Mouse (Mus musculus) splenic B cell, adult 2 months (primary cell): ENCODE measurements around the gene Dcaf15.

Experiments used
- DNase-seq: peaks from one replicate; pipeline ENCODE4 v3.0.0-alpha.2; 2011; ENCODE audit warnings: low read depth, low spot score
- H3K27me3 ChIP-seq: 2 replicates; pipeline ENCODE4 v1.6.1; 2012; ENCODE audit warnings: mild to moderate bottlenecking, low read length, moderate library complexity, mixed read lengths; ENCODE audit not compliant: control insufficient read depth, poor library complexity, insufficient read depth, severe bottlenecking
- H3K36me3 ChIP-seq: 2 replicates; pipeline ENCODE4 v1.6.1; 2012; ENCODE audit warnings: mild to moderate bottlenecking, low read length, moderate library complexity, mixed read lengths; ENCODE audit not compliant: control insufficient read depth, poor library complexity, insufficient read depth, severe bottlenecking

Gene Dcaf15

DNA sequence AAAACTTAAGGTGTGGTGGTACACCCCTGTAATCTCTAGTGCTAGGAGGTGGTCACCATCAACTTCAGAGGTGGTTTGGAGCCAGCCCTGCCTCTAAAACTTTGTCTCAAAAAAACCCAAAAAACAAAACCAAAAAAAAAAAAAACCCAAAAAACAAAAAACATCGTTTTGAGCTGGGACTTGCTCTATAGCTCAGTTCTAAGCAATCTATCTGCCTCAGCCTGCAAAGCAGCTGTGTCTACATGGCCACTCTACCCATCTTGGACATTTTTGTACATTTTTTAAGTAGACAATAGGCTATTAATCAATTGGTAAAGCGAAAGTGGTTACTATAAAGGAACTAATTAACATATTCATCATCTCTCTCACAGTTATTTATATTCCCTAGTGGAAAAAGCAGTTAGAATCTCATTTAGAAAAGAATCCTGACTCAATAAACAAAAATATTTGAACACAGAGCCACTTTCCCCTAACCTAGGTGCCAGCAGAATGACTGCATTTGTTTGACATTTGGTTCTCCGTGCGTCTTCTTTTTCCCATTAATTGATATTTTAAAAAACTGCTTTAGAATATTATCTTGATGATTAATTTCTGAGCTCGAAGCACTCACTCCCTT, 39.0 kb downstream of the Dcaf15 start:
- no peaks in the 10 kb centered on the region for H3K36me3 ChIP-seq
- no peaks in the 10 kb centered on the region for H3K27me3 ChIP-seq
- DNase-seq, result no peak

DNA sequence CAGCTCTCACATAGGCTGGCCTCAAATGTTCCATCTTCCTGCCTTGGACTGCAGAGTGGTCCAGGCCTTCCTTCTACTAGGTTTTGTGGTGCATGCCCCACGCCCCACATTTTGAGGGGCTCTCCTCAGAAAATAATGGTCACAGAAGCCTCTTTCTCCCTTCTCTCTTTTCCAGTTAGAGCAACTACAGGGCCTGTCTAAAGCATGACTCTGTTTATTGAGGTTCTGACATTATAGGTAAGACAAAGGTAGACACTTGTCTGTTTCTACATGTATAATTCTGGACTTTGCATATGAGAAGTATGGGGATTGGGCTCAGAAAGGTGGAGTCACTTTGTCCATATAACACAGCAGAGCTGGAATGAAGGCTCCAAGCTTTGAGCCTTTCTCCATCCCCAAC, 39.5 kb downstream of the Dcaf15 start, which contains the start of gene Gm10643:
TSS of gene Gm10643 (minus strand) at position 101 of the 400 bp plus-strand sequence.
- Histone ChIP-seq H3K36me3 (no peaks in the 10 kb centered on the region), H3K27me3 (no peaks in the 10 kb centered on the region)
- no peak for DNase-seq

DNA sequence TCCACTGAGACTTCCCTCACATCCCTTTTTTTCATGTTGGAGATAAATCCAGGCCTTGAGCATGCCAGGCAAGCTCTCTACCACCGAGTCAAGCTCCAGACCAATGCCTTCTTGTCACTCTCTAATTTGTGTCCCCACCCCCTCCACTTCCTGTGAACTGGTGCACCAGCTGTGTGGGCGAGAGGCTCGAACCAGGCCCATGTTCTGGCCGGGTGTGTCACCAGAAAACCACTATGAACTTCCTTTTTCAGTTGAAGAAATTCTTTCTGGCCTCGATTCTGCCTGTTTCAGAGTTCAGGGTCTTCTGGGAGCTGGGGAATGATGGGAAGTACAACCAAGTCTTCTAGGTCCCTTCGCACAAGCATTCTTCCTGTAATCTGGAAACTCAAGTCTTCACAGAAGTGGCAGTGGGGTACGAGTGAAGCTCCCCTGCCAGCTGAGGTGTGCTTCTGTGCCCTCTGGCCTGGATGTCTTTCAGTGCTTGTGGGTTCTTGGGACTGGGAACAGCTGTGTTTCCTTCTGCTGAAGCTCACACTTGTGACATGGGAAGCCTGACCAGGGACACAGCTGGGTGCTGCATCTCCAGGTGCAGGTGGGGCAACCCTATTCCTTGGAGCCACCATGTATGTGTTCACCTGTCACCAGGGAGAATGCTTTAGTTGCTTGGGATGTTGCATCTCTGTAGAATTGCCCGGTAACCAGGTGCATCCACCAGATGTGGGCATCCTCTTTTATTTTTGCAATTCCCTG, 40.5 kb downstream of the Dcaf15 start:
- peak; percentile 77 for DNase-seq
- Histone ChIP-seq H3K36me3 (no peaks in the 10 kb centered on the region), H3K27me3 (no peaks in the 10 kb centered on the region)

DNA sequence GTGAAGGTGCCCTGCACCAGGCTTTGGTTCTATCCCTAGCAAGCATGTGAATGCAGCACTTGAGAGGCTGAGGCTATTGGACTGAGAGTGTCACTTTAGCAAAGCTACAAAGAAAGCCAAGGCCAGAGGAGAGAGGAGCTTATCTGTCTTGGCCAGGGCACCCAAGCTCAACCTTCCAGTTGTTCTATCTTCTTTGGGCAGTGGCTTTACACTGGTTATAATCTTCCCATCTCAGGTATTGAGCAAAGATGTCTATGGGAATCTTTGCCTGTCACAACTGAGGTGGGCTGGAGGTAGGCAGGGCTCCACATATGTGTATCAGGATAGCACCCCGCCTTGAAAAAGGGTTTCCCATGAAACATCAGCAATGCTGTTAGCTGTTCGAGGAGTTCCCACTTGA, 44.3 kb downstream of the Dcaf15 start:
- Histone ChIP-seq H3K27me3 (no peaks in the 10 kb centered on the region), H3K36me3 (no peaks in the 10 kb centered on the region)
- no peak for DNase-seq

DNA sequence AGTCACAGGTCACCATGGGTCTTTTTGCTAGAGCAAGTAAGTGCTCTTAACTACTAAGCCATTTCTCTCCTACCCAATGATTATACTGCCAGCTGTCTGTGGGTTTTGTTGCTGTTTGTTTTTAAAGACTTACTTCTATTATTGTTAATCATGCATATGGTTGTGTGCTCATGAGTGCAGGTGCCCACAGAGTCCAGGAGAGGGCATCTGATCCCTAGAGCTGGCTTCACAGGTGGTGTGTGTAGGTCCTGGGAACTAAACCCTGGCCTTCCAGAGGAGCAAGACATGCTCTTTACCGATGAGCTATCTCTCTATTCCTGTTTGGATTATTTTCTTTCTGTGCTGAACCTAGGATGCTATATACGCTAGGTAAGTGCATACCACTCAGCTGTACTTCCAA, 45.3 kb downstream of the Dcaf15 start:
- Histone ChIP-seq H3K27me3 (no peaks in the 10 kb centered on the region), H3K36me3 (no peaks in the 10 kb centered on the region)
- DNase-seq, result no peak

DNA sequence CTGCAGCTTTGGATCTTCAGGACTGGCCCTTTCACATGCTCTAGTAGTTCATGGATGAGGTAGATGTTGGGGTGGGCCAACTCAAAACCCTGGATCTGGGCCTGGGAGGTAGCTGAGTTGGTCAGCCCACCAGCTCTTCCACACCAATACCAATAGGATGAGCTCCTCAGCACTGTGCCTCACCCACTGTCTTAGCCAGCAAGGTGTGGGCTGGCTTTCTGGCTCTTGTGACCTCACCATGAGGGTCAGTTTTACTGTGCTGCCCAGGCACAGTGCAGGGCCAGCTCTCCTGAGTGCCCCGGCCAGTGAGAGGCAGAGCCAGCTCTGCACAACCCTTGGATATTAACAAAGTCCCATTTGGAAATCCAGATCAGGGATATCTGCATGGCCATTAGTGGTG, 46.7 kb downstream of the Dcaf15 start:
- DNase-seq, result no peak
- H3K36me3 ChIP-seq, result no peaks in the 10 kb centered on the region

DNA sequence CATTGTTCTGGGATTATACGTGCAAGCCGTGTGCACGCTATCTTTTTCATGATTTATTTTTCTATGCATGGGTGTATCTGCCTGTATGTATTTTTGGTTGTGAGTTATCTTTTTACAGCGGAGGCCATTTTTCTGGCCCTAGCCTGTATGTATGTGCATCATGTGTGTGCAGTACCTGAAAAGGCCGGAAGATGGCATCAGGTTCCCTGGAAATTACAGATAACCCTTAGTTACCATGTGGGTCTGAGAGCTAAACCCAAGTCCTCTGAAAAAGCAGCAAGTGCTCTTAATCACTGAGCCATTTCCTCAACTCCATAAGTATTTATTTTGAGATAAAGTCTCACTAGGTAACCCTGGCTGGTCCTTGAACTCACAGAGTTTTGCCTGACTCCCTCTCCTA, 51.3 kb downstream of the Dcaf15 start:
- no peak for DNase-seq
- H3K36me3 ChIP-seq, result no peaks in the 10 kb centered on the region
- no peaks in the 10 kb centered on the region for H3K27me3 ChIP-seq

More for the DNA sequence above, 46.7 kb downstream of the Dcaf15 start:
- H3K27me3 ChIP-seq, result no peaks in the 10 kb centered on the region

DNA sequence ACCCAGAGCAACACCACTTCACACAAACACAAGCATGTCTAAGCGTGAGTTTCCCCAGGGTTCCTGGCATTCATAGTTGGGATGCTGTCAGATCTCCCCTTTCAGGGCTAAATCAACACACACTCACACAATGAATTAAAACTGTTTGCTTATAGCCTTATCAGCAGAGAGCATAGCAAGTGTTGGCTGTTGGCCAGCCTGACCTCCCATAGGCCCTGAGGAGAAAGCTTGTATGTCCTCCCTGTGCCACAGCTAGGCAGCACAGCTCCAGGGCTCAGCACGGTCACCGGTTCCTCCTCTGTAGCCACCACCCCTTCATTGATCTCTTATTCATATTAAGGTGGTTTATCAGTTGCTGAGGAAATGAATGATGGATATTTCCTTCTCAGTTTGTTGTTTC, 51.8 kb downstream of the Dcaf15 start:
- Histone ChIP-seq H3K36me3 (no peaks in the 10 kb centered on the region), H3K27me3 (no peaks in the 10 kb centered on the region)
- DNase-seq, result no peak

DNA sequence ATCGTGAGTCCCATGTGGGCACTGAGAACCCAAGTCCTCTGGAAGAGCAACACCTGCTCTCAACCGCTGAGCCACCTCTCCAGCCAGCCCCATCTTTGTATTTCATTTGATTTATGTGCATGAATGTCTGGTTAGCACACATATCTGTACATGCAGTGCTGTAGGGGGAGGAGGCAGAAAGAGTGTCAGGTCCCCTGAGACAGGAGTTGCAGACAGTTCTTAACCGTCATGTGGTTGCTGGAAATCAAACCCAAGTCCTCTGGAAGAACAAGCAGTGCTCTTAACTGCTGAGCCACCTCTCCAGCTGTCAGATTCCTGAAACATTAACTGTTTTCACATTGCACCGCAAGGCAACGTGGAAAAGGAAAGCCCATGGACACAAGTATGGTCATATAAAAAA, 56.4 kb downstream of the Dcaf15 start:
- Histone ChIP-seq H3K36me3 (no peaks in the 10 kb centered on the region), H3K27me3 (no peaks in the 10 kb centered on the region)
- DNase-seq, result no peak
